Mouse (Mus musculus) lung, postnatal 0 days (tissue): ENCODE data around the gene St3gal2.

ENCODE experiments used
- CTCF ChIP-seq: IDR thresholded peaks from 2 replicates; pipeline ENCODE4 v1.5.1; 2016; ENCODE audit warnings: antibody characterized with exemption, mild to moderate bottlenecking
- EP300 ChIP-seq: IDR thresholded peaks from 2 replicates; pipeline ENCODE4 v1.6.1; 2016; ENCODE audit warnings: antibody characterized with exemption, mild to moderate bottlenecking, control low read depth

DNA sequence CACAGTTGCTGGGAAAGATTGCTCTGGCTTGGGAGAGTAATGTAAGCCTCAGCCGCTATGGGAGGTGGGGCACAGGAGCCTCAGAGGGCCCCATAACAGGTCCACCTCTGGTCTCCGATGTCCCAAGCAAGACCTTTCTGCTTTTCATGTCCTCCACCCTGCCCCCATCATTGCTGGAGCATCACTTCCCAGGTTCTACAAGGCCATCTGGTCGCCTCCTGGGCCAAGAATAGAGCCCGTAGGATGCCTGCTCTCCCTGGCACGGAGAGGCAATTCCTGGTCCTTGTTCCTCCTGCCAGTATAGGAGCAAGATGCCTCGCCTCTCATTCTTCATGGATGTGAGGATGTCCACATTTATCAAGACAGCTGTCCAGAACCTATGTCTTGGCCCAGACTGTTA is 40.2 kb downstream of the St3gal2 start:
- TF ChIP-seq EP300 (no peak), CTCF (no peak)
